Mouse (Mus musculus): ENCODE measurements around the gene Kcnab3.

The Kcnab3 gene

GRCm38 (mm10) chr11:69369990-69370816 is 44.1 kb downstream of the Kcnab3 start:
- no peak for DNase-seq (ENCODE audit: low read depth, low spot score)

- DNase-seq (ENCODE audit: low read depth, low spot score), result no peak
These were observed 44.8 kb downstream of the Kcnab3 start for GRCm38 (mm10) chr11:69370817-69371215.

GRCm38 (mm10) chr11:69371601-69372000 is 45.5 kb downstream of the Kcnab3 start:
- DNase-seq (ENCODE audit: low read depth, low spot score), result peak; percentile 32

- DNase-seq (ENCODE audit: low read depth, low spot score), result peak; percentile 52
These were observed 46.2 kb downstream of the Kcnab3 start for GRCm38 (mm10) chr11:69372056-69372779.

- peak; percentile 59 for DNase-seq (ENCODE audit: low read depth, low spot score)
These were observed 46.7 kb downstream of the Kcnab3 start for GRCm38 (mm10) chr11:69372780-69373170.

GRCm38 (mm10) chr11:69373223-69373965 is 47.3 kb downstream of the Kcnab3 start:
- DNase-seq (ENCODE audit: low read depth, low spot score), result no peak

- DNase-seq (ENCODE audit: low read depth, low spot score), result no peak
These were observed 49.6 kb downstream of the Kcnab3 start for GRCm38 (mm10) chr11:69375646-69376045.

GRCm38 (mm10) chr11:69377766-69378165 is 51.7 kb downstream of the Kcnab3 start:
- no peak for DNase-seq (ENCODE audit: low read depth, low spot score)

GRCm38 (mm10) chr11:69379600-69379999 is 53.5 kb downstream of the Kcnab3 start:
- DNase-seq (ENCODE audit: low read depth, low spot score), result no peak

- no peak for DNase-seq (ENCODE audit: low read depth, low spot score)
These were observed 55.3 kb downstream of the Kcnab3 start for GRCm38 (mm10) chr11:69381356-69381755.
